Mouse (Mus musculus): ENCODE results near the gene Gjc3. TPM values are rescaled to one million over a fixed set of nuclear protein-coding genes. Genes with fewer than 3 reads are reported as not detected.

Gjc3 gene
- total RNA-seq, 2 experiments from 2014 or later: not detected

DNA sequence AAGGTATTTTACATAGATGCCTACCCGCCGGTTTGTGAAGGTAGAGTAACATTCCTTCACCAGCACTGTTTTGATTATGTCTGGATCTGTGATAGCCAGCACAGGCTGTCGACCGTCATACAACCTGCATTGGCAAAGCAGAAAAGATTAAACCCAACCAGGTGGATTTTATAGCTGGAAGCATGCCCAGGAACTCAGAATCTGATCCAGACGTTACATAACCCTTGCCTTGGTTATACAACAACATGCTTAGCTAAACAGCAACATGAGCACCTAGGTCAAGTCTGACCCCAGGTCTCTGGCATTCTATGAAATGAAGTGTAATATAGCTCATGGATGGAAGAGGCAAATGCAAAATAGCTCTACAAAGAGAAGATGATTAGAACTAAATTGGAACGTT is 47.3 kb downstream of the Gjc3 start:
- no peak for ATAC-seq (replicated peaks; ENCODE audit: low FRiP score, poor library complexity, severe bottlenecking)

DNA sequence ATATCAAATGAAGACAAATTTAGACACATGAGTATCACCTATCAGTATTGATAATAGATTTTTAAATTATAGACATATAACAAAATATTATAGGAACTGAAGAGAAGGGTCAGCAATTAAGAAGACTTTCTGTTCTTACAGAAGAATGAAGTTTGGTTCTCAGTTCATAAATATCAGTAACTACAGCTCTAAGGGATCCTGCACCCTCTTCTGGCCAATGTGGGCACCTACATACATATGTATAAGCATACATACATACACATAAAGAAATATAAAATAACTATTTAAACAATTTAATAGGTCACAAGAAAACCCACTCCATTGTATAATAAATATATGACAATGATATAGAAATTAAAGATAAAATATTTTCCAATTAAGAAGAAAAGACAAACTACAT is 48.4 kb downstream of the Gjc3 start:
- no peak for ATAC-seq (replicated peaks; ENCODE audit: low FRiP score, poor library complexity, severe bottlenecking)

DNA sequence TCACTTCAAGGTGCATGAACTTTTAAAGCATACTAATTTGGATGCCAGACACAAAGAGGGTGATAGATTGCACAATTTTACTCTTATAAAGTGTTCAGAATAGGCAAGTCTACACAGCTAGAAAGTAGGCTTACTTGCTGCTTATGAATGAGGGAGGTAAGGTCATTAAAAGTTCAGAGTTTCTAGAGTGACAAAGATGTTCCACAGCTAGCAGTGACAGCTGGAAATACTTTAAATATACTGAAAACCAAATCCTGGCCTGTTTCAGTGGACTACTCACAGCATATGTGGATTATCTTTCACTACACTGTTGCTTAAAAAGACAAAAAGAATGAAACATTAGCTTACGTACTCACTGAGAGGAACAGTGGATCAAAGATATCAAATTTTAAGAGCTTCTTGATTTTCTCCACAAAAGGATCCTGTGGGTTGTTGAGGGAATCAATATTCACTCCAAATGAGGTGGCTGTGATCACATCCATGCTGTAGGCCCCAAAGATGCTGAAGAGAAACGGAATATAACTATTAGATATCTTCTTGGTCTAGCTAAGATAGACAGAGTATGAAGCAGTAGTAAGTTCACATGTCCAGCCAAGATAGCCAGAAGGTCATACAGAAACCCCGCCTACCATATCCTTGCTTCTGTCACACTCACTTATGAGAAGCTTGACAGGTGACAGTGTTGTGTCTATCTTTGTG is 53.2 kb downstream of the Gjc3 start:
- ATAC-seq (replicated peaks; ENCODE audit: low FRiP score, poor library complexity, severe bottlenecking): no peak

Other genes with a start within 250 kb of the Gjc3 start
- gene Nyap1, start 221.5 kb downstream of the Gjc3 start, total RNA-seq (2015; ENCODE audit: low replicate concordance): 2.5 TPM in 1 of 2 replicates, not detected in the other
- 1.4 and 4.9 TPM in 2 replicates for gene Nyap1, start 221.5 kb downstream of the Gjc3 start, total RNA-seq (2017; ENCODE audit: low replicate concordance)
- gene Tsc22d4, start 217.4 kb downstream of the Gjc3 start, total RNA-seq (2015; ENCODE audit: low replicate concordance): 31.0 and 47.9 TPM in 2 replicates
- gene Tsc22d4, start 217.4 kb downstream of the Gjc3 start, total RNA-seq (2017; ENCODE audit: low replicate concordance): 88.1 and 103 TPM in 2 replicates
- gene Ppp1r35, start 184.2 kb downstream of the Gjc3 start, total RNA-seq (2015; ENCODE audit: low replicate concordance): 43.6 and 45.8 TPM in 2 replicates
- 28.0 and 51.0 TPM in 2 replicates for gene Ppp1r35, start 184.2 kb downstream of the Gjc3 start, total RNA-seq (2017; ENCODE audit: low replicate concordance)
- gene Mepce, start 175.4 kb downstream of the Gjc3 start, total RNA-seq (2015; ENCODE audit: low replicate concordance): 45.4 and 50.7 TPM in 2 replicates
- 8.9 and 22.3 TPM in 2 replicates for gene Mepce, start 175.4 kb downstream of the Gjc3 start, total RNA-seq (2017; ENCODE audit: low replicate concordance)
- 9.7 and 15.5 TPM in 2 replicates for gene Zcwpw1, start 175.3 kb downstream of the Gjc3 start, total RNA-seq (2015; ENCODE audit: low replicate concordance)
- 18.1 and 35.3 TPM in 2 replicates for gene Zcwpw1, start 175.3 kb downstream of the Gjc3 start, total RNA-seq (2017; ENCODE audit: low replicate concordance)
- 9.2 and 35.7 TPM in 2 replicates for gene Pilra, start 126.8 kb downstream of the Gjc3 start, total RNA-seq (2015; ENCODE audit: low replicate concordance)
- gene Pilra, start 126.8 kb downstream of the Gjc3 start, total RNA-seq (2017; ENCODE audit: low replicate concordance): 10.5 and 14.4 TPM in 2 replicates
- 21.4 and 55.1 TPM in 2 replicates for gene Pilrb1, start 105.0 kb downstream of the Gjc3 start, total RNA-seq (2015; ENCODE audit: low replicate concordance)
- 4.1 and 15.1 TPM in 2 replicates for gene Pilrb1, start 105.0 kb downstream of the Gjc3 start, total RNA-seq (2017; ENCODE audit: low replicate concordance)
- gene Pilrb2, start 91.3 kb downstream of the Gjc3 start, total RNA-seq (2015; ENCODE audit: low replicate concordance): 53.2 and 56.9 TPM in 2 replicates
- gene Pilrb2, start 91.3 kb downstream of the Gjc3 start, total RNA-seq (2017; ENCODE audit: low replicate concordance): 4.0 and 17.1 TPM in 2 replicates
- not detected in 2 replicates for gene Cyp3a13, start 41.5 kb downstream of the Gjc3 start, total RNA-seq (2015; ENCODE audit: low replicate concordance)
- not detected in 2 replicates for gene Cyp3a13, start 41.5 kb downstream of the Gjc3 start, total RNA-seq (2017; ENCODE audit: low replicate concordance)
- not detected in 2 replicates for gene Azgp1, start 18.4 kb upstream of the Gjc3 start, total RNA-seq (2015; ENCODE audit: low replicate concordance)
- gene Azgp1, start 18.4 kb upstream of the Gjc3 start, total RNA-seq (2017; ENCODE audit: low replicate concordance): not detected in 2 replicates
- not detected in 2 replicates for gene Smok3a, start 58.2 kb upstream of the Gjc3 start, total RNA-seq (2015; ENCODE audit: low replicate concordance)
- gene Smok3a, start 58.2 kb upstream of the Gjc3 start, total RNA-seq (2017; ENCODE audit: low replicate concordance): not detected in 2 replicates
- gene Smok3b, start 58.3 kb upstream of the Gjc3 start, total RNA-seq (2015; ENCODE audit: low replicate concordance): not detected in 2 replicates
- not detected in 2 replicates for gene Smok3b, start 58.3 kb upstream of the Gjc3 start, total RNA-seq (2017; ENCODE audit: low replicate concordance)
- gene Smok3c, start 90.1 kb upstream of the Gjc3 start, total RNA-seq (2015; ENCODE audit: low replicate concordance): not detected in 2 replicates
- gene Smok3c, start 90.1 kb upstream of the Gjc3 start, total RNA-seq (2017; ENCODE audit: low replicate concordance): not detected in 2 replicates
- gene Zkscan1, start 122.0 kb upstream of the Gjc3 start, total RNA-seq (2015; ENCODE audit: low replicate concordance): 12.6 and 20.5 TPM in 2 replicates
- gene Zkscan1, start 122.0 kb upstream of the Gjc3 start, total RNA-seq (2017; ENCODE audit: low replicate concordance): 14.4 and 16.7 TPM in 2 replicates
- 14.7 and 16.6 TPM in 2 replicates for gene Zscan21, start 153.8 kb upstream of the Gjc3 start, total RNA-seq (2015; ENCODE audit: low replicate concordance)
- 5.7 and 12.6 TPM in 2 replicates for gene Zscan21, start 153.8 kb upstream of the Gjc3 start, total RNA-seq (2017; ENCODE audit: low replicate concordance)
- gene Zfp113, start 192.6 kb upstream of the Gjc3 start, total RNA-seq (2015; ENCODE audit: low replicate concordance): 3.4 and 8.6 TPM in 2 replicates
- 2.0 and 4.1 TPM in 2 replicates for gene Zfp113, start 192.6 kb upstream of the Gjc3 start, total RNA-seq (2017; ENCODE audit: low replicate concordance)
- 34.2 and 54.1 TPM in 2 replicates for gene Cops6, start 198.0 kb upstream of the Gjc3 start, total RNA-seq (2015; ENCODE audit: low replicate concordance)
- 10.1 and 22.2 TPM in 2 replicates for gene Cops6, start 198.0 kb upstream of the Gjc3 start, total RNA-seq (2017; ENCODE audit: low replicate concordance)
- gene Ap4m1, start 208.9 kb upstream of the Gjc3 start, total RNA-seq (2015; ENCODE audit: low replicate concordance): 9.6 and 16.2 TPM in 2 replicates
- 18.1 and 19.4 TPM in 2 replicates for gene Ap4m1, start 208.9 kb upstream of the Gjc3 start, total RNA-seq (2017; ENCODE audit: low replicate concordance)
- gene Mcm7, start 209.3 kb upstream of the Gjc3 start, total RNA-seq (2015; ENCODE audit: low replicate concordance): 218 and 223 TPM in 2 replicates
- gene Mcm7, start 209.3 kb upstream of the Gjc3 start, total RNA-seq (2017; ENCODE audit: low replicate concordance): 304 and 424 TPM in 2 replicates
- gene Taf6, start 224.4 kb upstream of the Gjc3 start, total RNA-seq (2015; ENCODE audit: low replicate concordance): 40.4 and 42.3 TPM in 2 replicates
- 21.8 and 30.3 TPM in 2 replicates for gene Taf6, start 224.4 kb upstream of the Gjc3 start, total RNA-seq (2017; ENCODE audit: low replicate concordance)
- gene Cnpy4, start 224.4 kb upstream of the Gjc3 start, total RNA-seq (2015; ENCODE audit: low replicate concordance): 13.0 and 23.8 TPM in 2 replicates
- 23.5 and 29.3 TPM in 2 replicates for gene Cnpy4, start 224.4 kb upstream of the Gjc3 start, total RNA-seq (2017; ENCODE audit: low replicate concordance)
- 0.72 TPM in 1 of 2 replicates, not detected in the other for gene Mblac1, start 231.2 kb upstream of the Gjc3 start, total RNA-seq (2015; ENCODE audit: low replicate concordance)
- gene Mblac1, start 231.2 kb upstream of the Gjc3 start, total RNA-seq (2017; ENCODE audit: low replicate concordance): 0.53 and 1.4 TPM in 2 replicates

Data from erythroid progenitor cell, adult 5-6 weeks (primary cell).